ENCODE assay signal across 10 mouse cellular contexts in the genomic region with DNA sequence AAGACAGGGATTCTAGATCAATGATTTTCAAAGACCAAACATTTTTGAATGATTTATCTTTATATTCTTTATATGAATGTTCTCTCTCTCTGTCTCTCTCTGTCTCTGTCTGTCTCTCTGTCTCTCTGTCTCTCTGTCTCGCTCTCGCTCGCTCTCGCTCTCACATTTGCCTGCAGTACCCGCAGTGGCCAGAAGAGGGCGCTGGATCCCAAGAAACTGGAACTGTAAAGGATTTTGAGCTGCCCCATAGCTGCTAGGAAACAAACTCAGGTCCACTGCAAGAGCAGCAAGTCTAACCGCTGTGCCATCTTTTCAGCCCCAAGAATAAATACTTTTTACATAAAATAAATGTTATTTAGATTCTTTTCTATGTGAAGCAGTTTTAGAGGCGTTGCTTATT.
DNase-seq lines count a peak whose midpoint lies in the region; ATAC-seq lines count a peak whose summit lies in the region.
"Had no signal": no experiment of that assay in that cellular context is flagged by ENCODE, and none has a peak within 500 bp of the region (broad histone marks: within the 10 kb centered on the region; RNA-seq: fewer than 3 reads in every experiment).

No protein-coding gene starts in this region.

- WGBS in hindbrain, embryonic 10.5 days: 40% methylated on average over 8 of the region's 8 CpGs
- 40% methylated on average over 8 of the region's 8 CpGs for WGBS in hindbrain, embryonic 12.5 days
- WGBS in hindbrain, embryonic 14.5 days: 30% methylated on average over 8 of the region's 8 CpGs

- H3K36me3 ChIP-seq in hindbrain, embryonic 10.5 days: no peaks in the 10 kb centered on the region
- H3K36me3 ChIP-seq in hindbrain, embryonic 12.5 days: no peaks in the 10 kb centered on the region
- H3K36me3 ChIP-seq in hindbrain, embryonic 14.5 days (replicated peaks; ENCODE audit: control insufficient read depth, insufficient read depth): no peaks in the 10 kb centered on the region
- H3K36me3 ChIP-seq: embryonic facial prominence, embryonic 15.5 days; limb, embryonic 12.5 days had no signal

- H3K4me2 ChIP-seq in hindbrain, embryonic 12.5 days (replicated peaks): no peak overlapping the region
- no peak overlapping the region for H3K4me2 ChIP-seq in hindbrain, embryonic 14.5 days (replicated peaks)
- H3K4me2 ChIP-seq: embryonic facial prominence, embryonic 15.5 days; limb, embryonic 12.5 days had no signal

- no peaks in the 10 kb centered on the region for H3K9me3 ChIP-seq in hindbrain, embryonic 10.5 days
- H3K9me3 ChIP-seq in hindbrain, embryonic 12.5 days (replicated peaks): no peaks in the 10 kb centered on the region
- no peaks in the 10 kb centered on the region for H3K9me3 ChIP-seq in hindbrain, embryonic 14.5 days (ENCODE audit: control insufficient read depth, low read length)
- H3K9me3 ChIP-seq: embryonic facial prominence, embryonic 15.5 days; limb, embryonic 12.5 days had no signal

- no peak overlapping the region for H3K4me3 ChIP-seq in hindbrain, embryonic 10.5 days
- H3K4me3 ChIP-seq in hindbrain, embryonic 12.5 days: no peak overlapping the region
- H3K4me3 ChIP-seq in hindbrain, embryonic 14.5 days (replicated peaks; ENCODE audit: low read length): no peak overlapping the region
- H3K4me3 ChIP-seq: embryonic facial prominence, embryonic 15.5 days; limb, embryonic 12.5 days had no signal

- H3K27me3 ChIP-seq in hindbrain, embryonic 10.5 days (ENCODE audit: insufficient read depth, poor library complexity, severe bottlenecking): peaks cover 27% of the 10 kb centered on the region
- peaks cover 4% of the 10 kb centered on the region for H3K27me3 ChIP-seq in hindbrain, embryonic 12.5 days
- peaks cover 16% of the 10 kb centered on the region; the same call in 1 of the 2 replicates for H3K27me3 ChIP-seq in hindbrain, embryonic 14.5 days (ENCODE audit: control insufficient read depth, insufficient read depth, low read length)
- H3K27me3 ChIP-seq: embryonic facial prominence, embryonic 15.5 days had no signal

- DNase-seq in hindbrain, embryonic 10.5 days (ENCODE audit: low spot score): peak; percentile 64
- DNase-seq in urinary bladder, postnatal 14 days (ENCODE audit: low spot score): peak; percentile 3
- no peak for DNase-seq in urinary bladder, postnatal 10 days (ENCODE audit: low spot score)
- peak; percentile 8 for DNase-seq in c-Kit-positive CD71-positive TER-119-negative erythroid progenitor cells, embryonic 14.5 days (ENCODE audit: low read depth)
- DNase-seq in kidney, adult 9 months: peak; percentile 40
- DNase-seq in retina, embryonic 14.5 days (ENCODE audit: low spot score): peak; percentile 42
- no peak for DNase-seq in hindbrain, embryonic 14.5 days (ENCODE audit: low spot score)

- no peak overlapping the region for H3K9ac ChIP-seq in hindbrain, embryonic 12.5 days
- no peak overlapping the region for H3K9ac ChIP-seq in hindbrain, embryonic 14.5 days
- H3K9ac ChIP-seq: embryonic facial prominence, embryonic 15.5 days; limb, embryonic 12.5 days had no signal

- ATAC-seq in hindbrain, embryonic 12.5 days (ENCODE audit: low FRiP score): no peak
- ATAC-seq in hindbrain, embryonic 14.5 days (ENCODE audit: low FRiP score): no peak

- H3K27ac ChIP-seq in hindbrain, embryonic 10.5 days: no peak overlapping the region
- H3K27ac ChIP-seq in hindbrain, embryonic 12.5 days: no peak overlapping the region
- H3K27ac ChIP-seq in hindbrain, embryonic 14.5 days: no peak overlapping the region
- H3K27ac ChIP-seq: embryonic facial prominence, embryonic 15.5 days; limb, embryonic 12.5 days had no signal

- H3K4me1 ChIP-seq in hindbrain, embryonic 10.5 days (replicated peaks): no peaks in the 10 kb centered on the region
- H3K4me1 ChIP-seq in hindbrain, embryonic 12.5 days: no peaks in the 10 kb centered on the region
- H3K4me1 ChIP-seq in hindbrain, embryonic 14.5 days (replicated peaks; ENCODE audit: control insufficient read depth, insufficient read depth, low read length): no peaks in the 10 kb centered on the region
- H3K4me1 ChIP-seq: embryonic facial prominence, embryonic 15.5 days; limb, embryonic 12.5 days had no signal

Comparison
In these comparisons a context has a peak if more than half of its experiments do, and no peak if none do; other contexts are left out.
1. DNase-seq: peak in hindbrain, embryonic 10.5 days (single experiment), urinary bladder, postnatal 14 days (single experiment), c-Kit-positive CD71-positive TER-119-negative erythroid progenitor cells, embryonic 14.5 days (single experiment), kidney, adult 9 months (single experiment) and retina, embryonic 14.5 days (single experiment); none in urinary bladder, postnatal 10 days (single experiment) and hindbrain, embryonic 14.5 days (single experiment).